Mouse (Mus musculus) heart, embryonic 15.5 days (tissue): ENCODE measurements at regions not wholly inside any gene's neighbourhood (a gene's known extent, or its start where the extent isn't known, plus 50 kb on each side); places are given as distances from the start of the nearest gene placed in this dataset.

Experiments used
- ATAC-seq: fragments of 200-750 bp; cut with Nextera tagmentation; replicated peaks from 2 replicates; pipeline ENCODE4 v1.8.0; 2017; ENCODE audit warnings: low read depth, moderate TSS enrichment; ENCODE audit not compliant: insufficient number of reproducible peaks, insufficient read depth, low FRiP score
- H3K27ac ChIP-seq: fragments of 300-500 bp; sonication (generic); 2 replicates; pipeline ENCODE4 v1.5.1; 2015; ENCODE audit warnings: mild to moderate bottlenecking, inconsistent platforms
- H3K27me3 ChIP-seq: fragments of 300-500 bp; sonication (generic); 2 replicates; pipeline ENCODE4 v1.6.1; 2015; ENCODE audit warnings: inconsistent platforms
- H3K36me3 ChIP-seq: fragments of 300-500 bp; sonication (generic); 2 replicates; pipeline ENCODE4 v1.6.1; 2015; ENCODE audit warnings: mild to moderate bottlenecking, inconsistent platforms
- H3K4me1 ChIP-seq: fragments of 300-500 bp; sonication (generic); replicated peaks from 2 replicates; pipeline ENCODE4 v1.6.1; 2015; ENCODE audit warnings: inconsistent platforms
- H3K4me2 ChIP-seq: fragments of 300-500 bp; sonication (generic); 2 replicates; pipeline ENCODE4 v1.6.1; 2015; ENCODE audit warnings: inconsistent platforms, mild to moderate bottlenecking, moderate library complexity
- H3K4me3 ChIP-seq: fragments of 300-500 bp; sonication (generic); 2 replicates; pipeline ENCODE4 v1.5.1; 2015; ENCODE audit warnings: mild to moderate bottlenecking, inconsistent platforms
- H3K9ac ChIP-seq: fragments of 300-500 bp; sonication (generic); 2 replicates; pipeline ENCODE4 v1.6.1; 2015; ENCODE audit warnings: mild to moderate bottlenecking, inconsistent platforms
- H3K9me3 ChIP-seq: fragments of 300-500 bp; sonication (generic); replicated peaks from 2 replicates; pipeline ENCODE4 v1.6.1; 2016; ENCODE audit warnings: inconsistent platforms
- WGBS: fragments of 180-500 bp; shearing (Covaris S2); methylation state at CpG from one replicate; pipeline ENCODE4 v1.1.7; 2015; ENCODE audit warnings: mixed read lengths; 5-methylcytosine and 5-hydroxymethylcytosine counted together

DNA sequence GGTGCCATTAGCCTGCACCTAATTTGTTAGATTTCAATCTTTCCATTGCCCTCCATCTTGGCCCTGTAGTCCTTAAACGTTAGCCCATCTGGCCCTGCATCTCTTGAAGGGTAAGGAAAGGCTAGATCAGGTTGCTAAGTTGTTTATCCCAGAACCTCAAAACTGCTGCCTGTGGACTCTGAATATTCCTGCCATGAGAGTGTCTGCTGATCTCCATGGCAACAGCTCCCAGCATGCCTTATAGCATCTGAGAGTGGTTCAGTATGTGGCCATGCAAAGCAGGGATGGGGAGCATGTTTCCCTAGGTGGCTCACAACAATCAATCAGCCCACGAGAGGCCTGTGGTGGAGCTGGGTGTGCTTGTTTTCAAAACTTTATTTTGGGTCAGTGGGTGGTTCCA lies 346.3 kb downstream of the Rps24 start:
- H3K27me3 ChIP-seq: 0 out of 2 replicates have a peak, but pooled peaks cover 3% of the 10 kb centered on the region
- H3K4me2 ChIP-seq: no peak overlapping the region
- no peak for ATAC-seq
- WGBS: 55% methylated on average over 2 of the region's 2 CpGs
- H3K4me1 ChIP-seq: peaks cover 8% of the 10 kb centered on the region
- no peak overlapping the region for H3K27ac ChIP-seq
- H3K9me3 ChIP-seq: no peaks in the 10 kb centered on the region
- H3K4me3 ChIP-seq: no peak overlapping the region
- H3K9ac ChIP-seq: no peak overlapping the region
- H3K36me3 ChIP-seq: no peaks in the 10 kb centered on the region

DNA sequence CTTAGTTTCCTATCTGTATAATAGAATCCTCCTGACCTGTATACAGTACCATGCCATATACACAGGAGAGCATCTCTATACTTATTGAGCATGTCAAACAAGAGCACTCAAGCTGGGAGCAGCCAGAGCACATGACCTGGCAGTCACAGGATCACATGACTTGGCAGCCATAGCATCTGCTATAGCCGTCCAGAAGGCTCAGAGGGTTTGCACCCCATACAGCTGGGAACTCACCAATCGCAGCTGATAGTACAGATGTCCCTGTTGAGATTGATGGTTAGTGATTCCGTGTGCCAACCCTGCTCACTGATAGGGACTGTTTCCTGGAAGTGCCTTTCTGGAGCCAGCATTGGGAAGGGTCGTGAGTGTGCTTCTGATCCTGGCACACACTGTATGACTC lies 351.3 kb downstream of the Rps24 start:
- no peaks in the 10 kb centered on the region for H3K9me3 ChIP-seq
- H3K4me3 ChIP-seq: no peak overlapping the region
- no peaks in the 10 kb centered on the region for H3K27me3 ChIP-seq
- H3K27ac ChIP-seq: no peak overlapping the region
- ATAC-seq: no peak
- WGBS: 77% methylated on average over 4 of the region's 4 CpGs
- no peak overlapping the region for H3K9ac ChIP-seq
- H3K36me3 ChIP-seq: no peaks in the 10 kb centered on the region
- H3K4me1 ChIP-seq: no peaks in the 10 kb centered on the region
- H3K4me2 ChIP-seq: no peak overlapping the region

DNA sequence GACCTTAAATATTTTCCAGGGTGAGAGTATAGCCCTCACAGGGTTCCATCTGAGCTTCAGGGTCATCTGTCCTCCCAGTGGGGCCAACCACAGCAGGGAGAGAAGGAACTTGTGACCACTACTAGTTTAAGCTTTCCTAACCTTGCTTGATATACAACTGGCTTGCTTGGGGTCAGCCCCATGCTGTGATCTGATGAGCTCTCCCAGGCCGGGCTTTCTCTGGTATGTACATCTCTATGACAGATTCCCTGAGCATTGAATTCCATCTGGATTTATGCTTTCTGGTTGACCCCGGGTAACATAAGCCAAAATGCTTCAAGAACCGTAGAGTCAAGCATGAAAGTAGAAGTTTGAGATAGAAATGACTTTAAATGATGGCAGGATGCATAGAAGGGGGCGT lies 352.1 kb downstream of the Rps24 start:
- Histone ChIP-seq H3K27me3 (no peaks in the 10 kb centered on the region), H3K4me2 (no peak overlapping the region)

DNA sequence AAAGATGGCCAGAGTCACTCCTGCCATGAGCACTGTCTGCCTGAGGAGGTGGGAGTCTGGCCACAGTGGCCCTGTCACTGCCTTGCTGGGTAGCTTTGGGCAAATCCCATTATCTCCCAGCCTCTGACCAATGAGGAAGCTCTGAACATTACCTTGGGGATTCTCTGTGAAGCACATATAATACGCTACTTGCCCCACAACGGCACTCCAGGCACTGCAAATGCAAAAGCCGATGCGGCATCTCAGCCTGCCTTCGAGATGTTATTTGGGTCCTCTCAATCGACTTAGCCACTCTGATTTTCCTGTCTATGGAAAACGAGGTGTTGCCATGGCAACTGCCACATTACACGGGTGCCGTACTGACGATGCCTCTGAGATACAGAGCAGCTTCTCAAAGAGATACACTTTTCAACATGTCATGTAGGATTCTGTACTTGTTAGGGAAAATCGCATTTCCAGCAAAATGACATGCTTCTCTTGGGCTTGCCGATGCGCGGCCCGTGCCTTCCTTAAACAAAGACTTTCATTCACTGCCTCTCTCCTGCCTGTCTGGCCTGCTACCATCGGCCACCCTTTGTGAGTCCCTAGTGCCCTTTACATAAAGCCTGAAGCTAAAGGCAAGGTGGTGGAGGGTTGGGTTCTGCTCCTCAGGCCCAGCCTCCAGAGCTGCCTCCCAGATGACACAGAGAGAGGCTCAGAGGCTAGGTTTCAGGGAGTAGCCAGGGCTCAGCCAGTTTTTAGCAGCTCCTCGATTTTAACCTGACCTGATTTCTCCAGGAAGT lies 355.0 kb downstream of the Rps24 start:
- ATAC-seq: no peak
- Histone ChIP-seq H3K27ac (no peak overlapping the region), H3K9ac (no peak overlapping the region), H3K9me3 (no peaks in the 10 kb centered on the region), H3K27me3 (no peaks in the 10 kb centered on the region), H3K4me2 (no peak overlapping the region), H3K36me3 (no peaks in the 10 kb centered on the region), H3K4me1 (no peaks in the 10 kb centered on the region), H3K4me3 (no peak overlapping the region)
- WGBS: 61% methylated on average over 17 of the region's 17 CpGs

More for the DNA sequence above, 352.1 kb downstream of the Rps24 start:
- ATAC-seq: no peak
- Histone ChIP-seq H3K4me3 (no peak overlapping the region), H3K9ac (no peak overlapping the region), H3K9me3 (no peaks in the 10 kb centered on the region), H3K36me3 (no peaks in the 10 kb centered on the region), H3K4me1 (no peaks in the 10 kb centered on the region), H3K27ac (no peak overlapping the region)
- 72% methylated on average over 4 of the region's 4 CpGs for WGBS

DNA sequence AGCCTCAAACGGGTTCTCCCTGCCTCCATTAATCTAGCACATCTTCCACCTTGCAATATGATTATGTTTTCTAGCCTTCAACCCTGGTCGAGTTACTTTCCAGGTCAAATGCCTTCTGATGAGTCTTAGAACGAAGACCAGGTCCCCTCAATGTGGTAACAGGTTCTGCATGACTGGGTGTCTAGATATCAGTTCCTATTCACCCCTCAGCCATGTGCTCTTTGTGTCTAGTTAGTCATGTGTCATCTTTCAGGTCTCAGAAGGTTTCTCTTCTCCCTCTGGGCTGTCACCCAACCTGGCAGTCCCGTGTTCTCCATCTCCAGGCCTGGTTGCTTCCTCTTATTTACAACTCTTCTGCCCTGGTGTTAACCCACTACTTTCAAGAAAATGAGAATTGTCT lies 356.7 kb downstream of the Rps24 start:
- Histone ChIP-seq H3K36me3 (no peaks in the 10 kb centered on the region), H3K4me1 (no peaks in the 10 kb centered on the region), H3K9me3 (no peaks in the 10 kb centered on the region), H3K27ac (no peak overlapping the region), H3K27me3 (no peaks in the 10 kb centered on the region), H3K9ac (no peak overlapping the region), H3K4me2 (no peak overlapping the region), H3K4me3 (no peak overlapping the region)
- ATAC-seq: no peak
- 62% methylated on average over 4 of the region's 4 CpGs for WGBS

DNA sequence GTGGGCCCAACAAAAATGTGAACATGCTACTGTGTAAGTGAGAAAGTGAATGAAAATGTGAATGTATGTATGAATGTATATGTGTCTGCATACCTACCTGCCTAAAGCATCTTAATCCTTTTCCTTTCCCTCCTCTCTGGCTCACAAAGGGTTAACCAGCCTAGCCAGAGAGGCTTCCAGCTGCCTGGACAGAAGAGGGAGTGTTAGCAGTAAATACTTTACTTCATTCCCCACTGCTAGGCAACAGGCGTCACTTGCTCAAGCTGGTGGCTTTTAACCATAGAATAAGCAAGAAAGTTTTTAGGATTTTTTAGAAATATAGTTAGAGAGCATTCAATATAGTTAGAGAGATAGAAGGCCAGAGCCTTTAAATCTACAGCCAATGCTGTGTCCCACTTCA lies 363.6 kb downstream of the Rps24 start:
- no peaks in the 10 kb centered on the region for H3K36me3 ChIP-seq
- H3K9ac ChIP-seq: no peak overlapping the region
- ATAC-seq: no peak
- H3K9me3 ChIP-seq: no peaks in the 10 kb centered on the region
- no peaks in the 10 kb centered on the region for H3K27me3 ChIP-seq
- no peaks in the 10 kb centered on the region for H3K4me1 ChIP-seq
- H3K4me2 ChIP-seq: no peak overlapping the region
- H3K4me3 ChIP-seq: no peak overlapping the region
- no peak overlapping the region for H3K27ac ChIP-seq
- 32% methylated on average over 1 of the region's 1 CpGs for WGBS

DNA sequence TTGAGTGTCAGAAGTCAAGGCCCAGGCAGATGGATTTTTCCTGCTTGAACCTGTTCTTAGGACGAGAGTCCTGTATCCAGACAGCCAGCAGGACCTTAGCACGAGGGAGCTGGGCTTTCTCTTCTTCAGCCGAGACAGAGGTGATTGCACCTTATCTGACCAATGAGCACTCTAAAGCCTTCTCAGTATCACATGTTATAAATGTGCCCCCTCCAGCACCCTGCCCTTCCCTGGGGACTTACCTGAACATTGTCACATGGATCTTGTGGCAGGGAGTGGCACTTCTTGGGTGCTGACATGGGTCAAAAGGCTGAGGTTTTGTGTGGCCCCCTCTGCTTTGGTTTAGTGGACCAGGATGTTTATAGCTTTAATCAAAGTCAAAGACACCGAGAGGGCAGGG lies 367.5 kb downstream of the Rps24 start:
- no peak overlapping the region for H3K4me2 ChIP-seq
- no peaks in the 10 kb centered on the region for H3K4me1 ChIP-seq
- ATAC-seq: no peak
- H3K27ac ChIP-seq: no peak overlapping the region
- no peak overlapping the region for H3K4me3 ChIP-seq
- H3K36me3 ChIP-seq: no peaks in the 10 kb centered on the region
- no peaks in the 10 kb centered on the region for H3K27me3 ChIP-seq
- H3K9ac ChIP-seq: no peak overlapping the region
- WGBS: 49% methylated on average over 4 of the region's 4 CpGs
- no peaks in the 10 kb centered on the region for H3K9me3 ChIP-seq

DNA sequence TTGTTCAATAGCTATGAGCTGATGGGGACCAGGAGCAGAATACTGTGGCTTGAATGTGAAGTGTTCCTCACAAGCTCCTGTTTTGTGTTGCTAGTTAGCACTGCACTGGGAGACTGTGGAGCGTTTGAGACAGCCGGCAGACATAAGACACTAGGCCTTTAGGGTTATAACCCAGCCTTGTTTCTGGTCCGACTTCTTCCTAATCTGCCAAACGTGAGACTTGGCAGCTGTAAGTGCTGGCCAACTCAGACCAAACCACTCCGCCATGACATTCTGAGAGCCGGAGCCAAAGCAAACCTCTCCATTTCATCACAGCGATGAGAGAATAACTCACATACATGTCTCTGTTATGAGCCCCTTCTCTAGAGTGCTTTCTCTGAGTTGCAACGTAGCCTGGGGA lies 375.2 kb downstream of the Rps24 start:
- Histone ChIP-seq H3K27ac (no peak overlapping the region), H3K9me3 (no peaks in the 10 kb centered on the region)
- 65% methylated on average over 8 of the region's 8 CpGs for WGBS

DNA sequence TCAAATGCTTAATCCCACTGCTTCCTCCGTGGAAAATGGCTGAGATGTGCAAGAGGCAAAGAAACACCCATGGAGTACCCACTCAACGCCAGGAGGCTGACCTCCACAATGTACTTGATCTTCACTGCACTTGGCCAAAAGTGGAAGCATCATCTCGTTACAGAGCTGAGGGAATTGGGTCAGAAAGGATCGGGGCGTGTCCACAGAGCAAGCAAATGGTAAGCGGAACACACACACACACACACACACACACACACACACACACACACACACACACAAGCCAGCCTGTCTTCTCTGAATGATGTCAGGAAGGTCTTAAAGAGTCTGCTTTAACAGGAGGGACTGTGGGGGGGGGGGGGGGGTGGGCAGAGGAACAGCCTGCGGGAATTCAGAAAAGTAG lies 375.7 kb downstream of the Rps24 start:
- ATAC-seq: no peak
- Histone ChIP-seq H3K27ac (no peak overlapping the region), H3K27me3 (no peaks in the 10 kb centered on the region), H3K4me1 (peaks cover 30% of the 10 kb centered on the region), H3K4me3 (no peak overlapping the region), H3K9me3 (no peaks in the 10 kb centered on the region), H3K4me2 (no peak overlapping the region), H3K36me3 (no peaks in the 10 kb centered on the region), H3K9ac (no peak overlapping the region)
- WGBS: 74% methylated on average over 7 of the region's 7 CpGs

More for the DNA sequence above, 375.2 kb downstream of the Rps24 start:
- Histone ChIP-seq H3K4me3 (no peak overlapping the region), H3K4me2 (no peak overlapping the region), H3K9ac (no peak overlapping the region), H3K27me3 (no peaks in the 10 kb centered on the region), H3K36me3 (no peaks in the 10 kb centered on the region), H3K4me1 (peaks cover 30% of the 10 kb centered on the region)
- no peak for ATAC-seq

DNA sequence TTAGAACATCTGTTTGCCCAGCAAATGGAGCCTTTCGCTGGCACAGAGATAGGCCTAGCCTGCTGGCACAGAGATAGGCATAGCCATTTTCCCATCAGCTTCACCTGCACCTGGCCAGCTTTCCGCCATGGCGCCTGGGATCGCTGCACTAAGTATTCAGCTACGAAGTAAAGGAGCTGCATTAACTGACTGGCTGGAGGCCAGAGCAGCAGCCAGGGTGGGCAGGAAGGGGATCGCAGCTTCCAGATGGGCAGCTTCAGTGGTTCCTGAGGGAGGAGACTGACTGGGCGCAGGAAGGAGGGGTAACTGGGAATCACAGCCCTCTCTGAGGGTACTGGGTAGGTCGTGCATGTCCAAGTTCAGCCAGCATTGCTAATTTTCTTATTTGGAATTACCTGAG lies 376.2 kb downstream of the Rps24 start:
- H3K36me3 ChIP-seq: no peaks in the 10 kb centered on the region
- H3K4me3 ChIP-seq: no peak overlapping the region
- 66% methylated on average over 8 of the region's 8 CpGs for WGBS
- no peak overlapping the region for H3K27ac ChIP-seq
- peaks cover 30% of the 10 kb centered on the region for H3K4me1 ChIP-seq
- no peak overlapping the region for H3K4me2 ChIP-seq
- H3K27me3 ChIP-seq: no peaks in the 10 kb centered on the region
- ATAC-seq: no peak
- H3K9ac ChIP-seq: no peak overlapping the region
- no peaks in the 10 kb centered on the region for H3K9me3 ChIP-seq

DNA sequence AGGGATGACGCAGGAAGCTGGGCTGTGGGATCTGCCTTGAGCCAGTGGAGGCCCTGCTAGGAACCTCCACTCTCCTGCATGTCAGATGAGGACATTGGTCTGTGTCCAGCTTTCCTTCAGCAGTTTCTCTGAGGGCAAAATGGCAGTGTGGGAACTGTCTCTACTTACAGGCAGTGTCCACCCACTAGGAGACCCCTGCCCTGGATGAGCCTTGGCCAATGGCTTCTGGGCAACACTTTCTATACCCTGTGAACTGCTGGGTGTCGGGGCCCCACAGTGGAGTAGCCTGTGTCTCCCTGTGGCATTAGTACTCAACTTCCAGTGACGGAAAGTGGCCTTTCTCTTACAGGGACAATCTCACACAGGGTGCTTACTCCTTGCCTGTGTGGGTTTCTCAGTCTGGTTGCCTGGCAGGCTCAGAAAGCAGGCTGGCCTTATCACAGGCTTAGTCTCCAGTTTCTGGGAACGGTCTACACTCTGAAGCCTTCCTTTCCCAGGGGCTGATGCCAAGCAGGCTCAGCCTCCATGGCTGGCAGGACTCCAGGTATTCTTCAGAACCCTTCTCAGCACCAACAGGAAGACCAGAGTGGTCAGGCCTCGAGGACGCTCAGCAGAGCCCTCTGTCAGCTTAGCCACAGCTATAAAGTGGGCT lies 378.8 kb downstream of the Rps24 start:
- no peak overlapping the region for H3K9ac ChIP-seq
- no peak overlapping the region for H3K4me3 ChIP-seq
- no peaks in the 10 kb centered on the region for H3K27me3 ChIP-seq
- peak overlapping the region; percentile 76 for H3K27ac ChIP-seq
- H3K4me1 ChIP-seq: peaks cover 30% of the 10 kb centered on the region
- no peak overlapping the region for H3K4me2 ChIP-seq
- 44% methylated on average over 6 of the region's 6 CpGs for WGBS
- no peaks in the 10 kb centered on the region for H3K9me3 ChIP-seq
- ATAC-seq: peak; percentile 48; the same call in 1 of the 2 replicates
- H3K36me3 ChIP-seq: no peaks in the 10 kb centered on the region

DNA sequence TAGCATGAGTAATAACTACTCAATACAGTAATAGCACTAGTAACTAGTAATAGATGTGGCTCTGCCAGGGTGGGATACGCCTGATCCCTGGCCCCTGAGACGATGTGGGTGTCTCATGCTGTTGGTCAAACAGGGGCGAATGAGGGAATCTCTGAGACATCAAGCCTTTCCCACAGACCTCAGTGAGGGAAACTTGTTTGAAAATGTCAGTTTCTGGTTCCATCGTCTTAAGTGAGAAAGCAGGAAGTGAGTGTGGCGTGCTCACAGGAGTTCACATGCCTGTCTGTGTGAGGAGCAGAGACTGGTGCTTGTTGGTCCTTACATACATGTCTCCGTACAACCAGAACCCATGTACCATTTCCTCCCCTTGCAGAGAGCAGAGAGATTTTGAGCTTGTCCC lies 380.9 kb downstream of the Rps24 start:
- H3K9ac ChIP-seq: no peak overlapping the region
- 87% methylated on average over 6 of the region's 6 CpGs for WGBS
- peaks cover 43% of the 10 kb centered on the region for H3K4me1 ChIP-seq

More for the DNA sequence above, 380.9 kb downstream of the Rps24 start:
- Histone ChIP-seq H3K27me3 (no peaks in the 10 kb centered on the region), H3K9me3 (no peaks in the 10 kb centered on the region), H3K36me3 (no peaks in the 10 kb centered on the region), H3K4me2 (no peak overlapping the region), H3K4me3 (no peak overlapping the region), H3K27ac (no peak overlapping the region)
- ATAC-seq: no peak
